Mouse (Mus musculus) R1 (cell line): ENCODE measurements around the gene Exosc3.

ENCODE experiments used
- DNase-seq: peaks from one replicate; pipeline ENCODE4 v3.0.0-alpha.2; 2018; ENCODE audit warnings: low read depth, low spot score

Gene Exosc3

GRCm38 (mm10) chr4:45342286-45343155, at the start of gene Exosc3:
Exosc3 (minus strand) TSS chr4:45342732.
- DNase-seq, result peak; percentile 51

- no peak for DNase-seq
Observed at GRCm38 (mm10) chr4:45392099-45392498, 49.6 kb upstream of the Exosc3 start.

GRCm38 (mm10) chr4:45387296-45387695, 44.8 kb upstream of the Exosc3 start:
- DNase-seq, result peak; percentile 62

- DNase-seq, result peak; percentile 30
Observed at GRCm38 (mm10) chr4:45382133-45382532, 39.6 kb upstream of the Exosc3 start.

GRCm38 (mm10) chr4:45380903-45381580, 38.5 kb upstream of the Exosc3 start:
- peak; percentile 63 for DNase-seq

- DNase-seq, result no peak
Observed at GRCm38 (mm10) chr4:45376573-45376972, 34.0 kb upstream of the Exosc3 start.

GRCm38 (mm10) chr4:45374879-45375278, 32.3 kb upstream of the Exosc3 start:
- no peak for DNase-seq

GRCm38 (mm10) chr4:45371261-45371660, 28.7 kb upstream of the Exosc3 start:
- no peak for DNase-seq

GRCm38 (mm10) chr4:45356653-45357052, 14.1 kb upstream of the Exosc3 start:
- DNase-seq, result no peak

- DNase-seq, result peak; percentile 93
Observed at GRCm38 (mm10) chr4:45341669-45342249, 773 bp downstream of the Exosc3 start, which contains the start of gene Dcaf10. Dcaf10 (plus strand) TSS chr4:45342101.

- no peak for DNase-seq
Observed at GRCm38 (mm10) chr4:45341226-45341625, 1.3 kb downstream of the Exosc3 start.

GRCm38 (mm10) chr4:45332466-45332865, 10.1 kb downstream of the Exosc3 start:
- peak; percentile 61 for DNase-seq

- DNase-seq, result no peak
Observed at GRCm38 (mm10) chr4:45331139-45331538, 11.4 kb downstream of the Exosc3 start.

GRCm38 (mm10) chr4:45320159-45320816, 22.2 kb downstream of the Exosc3 start:
- DNase-seq, result peak; percentile 82

GRCm38 (mm10) chr4:45311056-45311455, 31.5 kb downstream of the Exosc3 start:
- DNase-seq, result no peak

- no peak for DNase-seq
Observed at GRCm38 (mm10) chr4:45308606-45309005, 33.9 kb downstream of the Exosc3 start.

GRCm38 (mm10) chr4:45308046-45308445, 34.5 kb downstream of the Exosc3 start:
- peak; percentile 74 for DNase-seq

GRCm38 (mm10) chr4:45305536-45305935, 37.0 kb downstream of the Exosc3 start:
- DNase-seq, result no peak

GRCm38 (mm10) chr4:45296662-45297564, 45.6 kb downstream of the Exosc3 start, which contains the start of gene Trmt10b:
Trmt10b (plus strand) TSS chr4:45297127.
- peak; percentile 93 for DNase-seq

- DNase-seq, result peak; percentile 87
Observed at GRCm38 (mm10) chr4:45287906-45288305, 54.6 kb downstream of the Exosc3 start.

GRCm38 (mm10) chr4:45286318-45286717, 56.2 kb downstream of the Exosc3 start:
- peak; percentile 27 for DNase-seq
